Mouse (Mus musculus): ENCODE results near the gene Ttc28.

Ttc28 gene

GRCm38 (mm10) chr5:111012064-111012463, 132.5 kb downstream of the Ttc28 start:
- no peak for DNase-seq

GRCm38 (mm10) chr5:111012587-111012986, 133.0 kb downstream of the Ttc28 start:
- no peak for DNase-seq

GRCm38 (mm10) chr5:111014960-111015359, 135.4 kb downstream of the Ttc28 start:
- no peak for DNase-seq

GRCm38 (mm10) chr5:111017319-111017718, 137.7 kb downstream of the Ttc28 start:
- no peak for DNase-seq

GRCm38 (mm10) chr5:111022339-111022738, 142.7 kb downstream of the Ttc28 start:
- no peak for DNase-seq

- DNase-seq, result no peak
Measured at GRCm38 (mm10) chr5:111022940-111023339, 143.3 kb downstream of the Ttc28 start.

- no peak for DNase-seq
Measured at GRCm38 (mm10) chr5:111024621-111025020, 145.0 kb downstream of the Ttc28 start.

GRCm38 (mm10) chr5:111025476-111025875, 145.9 kb downstream of the Ttc28 start:
- DNase-seq, result no peak

GRCm38 (mm10) chr5:111026209-111026608, 146.6 kb downstream of the Ttc28 start:
- DNase-seq, result no peak

GRCm38 (mm10) chr5:111028340-111028739, 148.7 kb downstream of the Ttc28 start:
- no peak for DNase-seq

GRCm38 (mm10) chr5:111028952-111029351, 149.3 kb downstream of the Ttc28 start:
- DNase-seq, result no peak

GRCm38 (mm10) chr5:111032687-111033295, 153.2 kb downstream of the Ttc28 start:
- DNase-seq, result no peak

- DNase-seq, result no peak
Measured at GRCm38 (mm10) chr5:111033489-111033888, 153.9 kb downstream of the Ttc28 start.

- no peak for DNase-seq
Measured at GRCm38 (mm10) chr5:111037123-111037748, 157.6 kb downstream of the Ttc28 start.

- DNase-seq, result no peak
Measured at GRCm38 (mm10) chr5:111039771-111040170, 160.2 kb downstream of the Ttc28 start.

- no peak for DNase-seq
Measured at GRCm38 (mm10) chr5:111041952-111042351, 162.3 kb downstream of the Ttc28 start.

- DNase-seq, result no peak
Measured at GRCm38 (mm10) chr5:111044193-111044592, 164.6 kb downstream of the Ttc28 start.

GRCm38 (mm10) chr5:111046359-111046758, 166.8 kb downstream of the Ttc28 start:
- no peak for DNase-seq

- no peak for DNase-seq
Measured at GRCm38 (mm10) chr5:111046841-111047476, 167.4 kb downstream of the Ttc28 start.

GRCm38 (mm10) chr5:111048036-111048435, 168.4 kb downstream of the Ttc28 start:
- DNase-seq, result no peak

- no peak for DNase-seq
Measured at GRCm38 (mm10) chr5:111049584-111049983, 170.0 kb downstream of the Ttc28 start.

- DNase-seq, result no peak
Measured at GRCm38 (mm10) chr5:111050135-111050534, 170.5 kb downstream of the Ttc28 start.

- DNase-seq, result no peak
Measured at GRCm38 (mm10) chr5:111054380-111054779, 174.8 kb downstream of the Ttc28 start.

GRCm38 (mm10) chr5:111054848-111055428, 175.3 kb downstream of the Ttc28 start:
- no peak for DNase-seq
